Mouse (Mus musculus): ENCODE data around the gene Pik3cb. TPM values are rescaled to one million over a fixed set of nuclear protein-coding genes. Genes with fewer than 3 reads are reported as not detected.

Gene Pik3cb
- total RNA-seq, 2 experiments from 2014 or later, result 4.8 to 6.7 TPM

GRCm38 (mm10) chr9:99081718-99082117 lies 58.7 kb downstream of the Pik3cb start:
- no peak for DNase-seq (ENCODE audit: low spot score)

- no peak for DNase-seq (ENCODE audit: low spot score)
These were observed 59.1 kb downstream of the Pik3cb start for GRCm38 (mm10) chr9:99081308-99081707.

- DNase-seq (ENCODE audit: low spot score), result no peak
These were observed 59.8 kb downstream of the Pik3cb start for GRCm38 (mm10) chr9:99080657-99081056.

GRCm38 (mm10) chr9:99074462-99074861 lies 66.0 kb downstream of the Pik3cb start:
- no peak for DNase-seq (ENCODE audit: low spot score)

GRCm38 (mm10) chr9:99072538-99072937 lies 67.9 kb downstream of the Pik3cb start:
- DNase-seq (ENCODE audit: low spot score), result no peak

GRCm38 (mm10) chr9:99065311-99065710 lies 75.1 kb downstream of the Pik3cb start:
- DNase-seq (ENCODE audit: low spot score), result no peak

- DNase-seq (ENCODE audit: low spot score), result no peak
These were observed 76.2 kb downstream of the Pik3cb start for GRCm38 (mm10) chr9:99064216-99064615.

GRCm38 (mm10) chr9:99062544-99062943 lies 77.9 kb downstream of the Pik3cb start:
- DNase-seq (ENCODE audit: low spot score), result peak; percentile 61

- DNase-seq (ENCODE audit: low spot score), result no peak
These were observed 82.7 kb downstream of the Pik3cb start for GRCm38 (mm10) chr9:99057751-99058150.

GRCm38 (mm10) chr9:99049760-99050159 lies 90.7 kb downstream of the Pik3cb start:
- DNase-seq (ENCODE audit: low spot score), result no peak

- DNase-seq (ENCODE audit: low spot score), result no peak
These were observed 91.6 kb downstream of the Pik3cb start for GRCm38 (mm10) chr9:99048724-99049250.

- no peak for DNase-seq (ENCODE audit: low spot score)
These were observed 95.7 kb downstream of the Pik3cb start for GRCm38 (mm10) chr9:99044761-99045160.

- no peak for DNase-seq (ENCODE audit: low spot score)
These were observed 97.8 kb downstream of the Pik3cb start for GRCm38 (mm10) chr9:99042641-99043040.

GRCm38 (mm10) chr9:99041994-99042393 lies 98.4 kb downstream of the Pik3cb start:
- DNase-seq (ENCODE audit: low spot score), result no peak

GRCm38 (mm10) chr9:99035575-99035974 lies 104.8 kb downstream of the Pik3cb start, which contains the start of gene Gm1123:
Gm1123 (minus strand) TSS chr9:99035715.
- no peak for DNase-seq (ENCODE audit: low spot score)

- DNase-seq (ENCODE audit: low spot score), result no peak
These were observed 106.3 kb downstream of the Pik3cb start for GRCm38 (mm10) chr9:99034111-99034510.

GRCm38 (mm10) chr9:99032031-99032430 lies 108.4 kb downstream of the Pik3cb start:
- no peak for DNase-seq (ENCODE audit: low spot score)

- DNase-seq (ENCODE audit: low spot score), result no peak
These were observed 118.7 kb downstream of the Pik3cb start for GRCm38 (mm10) chr9:99021751-99022150.

GRCm38 (mm10) chr9:99021166-99021565 lies 119.3 kb downstream of the Pik3cb start:
- no peak for DNase-seq (ENCODE audit: low spot score)

- DNase-seq (ENCODE audit: low spot score), result no peak
These were observed 122.7 kb downstream of the Pik3cb start for GRCm38 (mm10) chr9:99017679-99018078.

- no peak for DNase-seq (ENCODE audit: low spot score)
These were observed 123.7 kb downstream of the Pik3cb start for GRCm38 (mm10) chr9:99016759-99017158.

GRCm38 (mm10) chr9:99016301-99016700 lies 124.1 kb downstream of the Pik3cb start:
- DNase-seq (ENCODE audit: low spot score), result no peak

- DNase-seq (ENCODE audit: low spot score), result no peak
These were observed 130.6 kb downstream of the Pik3cb start for GRCm38 (mm10) chr9:99009898-99010199.
